Mouse (Mus musculus): ENCODE results near the gene Zfp189. TPM values are rescaled to one million over a fixed set of nuclear protein-coding genes. Genes with fewer than 3 reads are reported as not detected.

Zfp189 gene
- polyA plus RNA-seq, 1 experiment from 2014 or later = 2.1 TPM

DNA sequence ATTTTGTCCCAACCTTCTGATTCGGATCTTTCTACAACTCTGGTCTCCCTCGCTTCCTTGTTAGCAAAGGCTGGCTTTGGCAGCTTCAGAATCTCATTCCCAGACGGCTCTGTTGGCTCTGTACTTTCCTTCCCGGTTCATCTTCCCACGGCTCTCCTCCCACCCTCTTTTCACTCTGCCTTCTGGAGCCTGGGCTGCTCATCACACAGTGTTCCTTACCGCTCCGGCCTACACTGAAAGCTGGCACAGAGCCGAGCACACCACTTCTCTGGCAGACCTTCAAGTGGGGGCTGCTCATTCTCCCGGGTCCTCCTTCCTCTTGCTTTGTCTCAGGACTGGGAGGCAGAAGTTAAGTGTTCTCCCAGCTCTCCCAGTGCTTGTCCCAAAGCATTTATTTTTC lies 1.6 kb downstream of the Zfp189 start:
- ATAC-seq (ENCODE audit: low FRiP score, low TSS enrichment) (no peak), DNase-seq (ENCODE audit: low spot score) (no peak)
- Histone ChIP-seq H3K27ac (replicated peaks) (no peak overlapping the region), H3K4me3 (ENCODE audit: low read depth, low read length) (no peak overlapping the region), H3K9me3 (ENCODE audit: control insufficient read depth, low read length) (no peaks in the 10 kb centered on the region), H3K4me2 (replicated peaks; ENCODE audit: low read depth) (no peak overlapping the region), H3K27me3 (ENCODE audit: control insufficient read depth, insufficient read depth, low read length) (no peaks in the 10 kb centered on the region), H3K9ac (ENCODE audit: low read length) (no peak overlapping the region), H3K4me1 (replicated peaks; ENCODE audit: control insufficient read depth, insufficient read depth) (no peaks in the 10 kb centered on the region), H3K36me3 (ENCODE audit: control insufficient read depth, insufficient read depth, low read length) (no peaks in the 10 kb centered on the region)
- 64% methylated on average over 9 of the region's 9 CpGs for WGBS
- TF ChIP-seq EP300 (optimal IDR thresholded peaks at IDR 0.05) (no peak), CTCF (IDR thresholded peaks at IDR 0.05; ENCODE audit: low read depth) (no peak)

- DNase-seq (ENCODE audit: low spot score) (no peak), ATAC-seq (ENCODE audit: low FRiP score, low TSS enrichment) (no peak)
- no peak overlapping the region for H3K4me3 ChIP-seq (ENCODE audit: low read depth, low read length)
- WGBS = 83% methylated on average over 3 of the region's 3 CpGs
- peaks cover 2% of the 10 kb centered on the region; the same call in 1 of the 2 replicates for H3K9me3 ChIP-seq (ENCODE audit: control insufficient read depth, low read length)
- no peaks in the 10 kb centered on the region for H3K27me3 ChIP-seq (ENCODE audit: control insufficient read depth, insufficient read depth, low read length)
- no peaks in the 10 kb centered on the region for H3K4me1 ChIP-seq (replicated peaks; ENCODE audit: control insufficient read depth, insufficient read depth)
- no peak overlapping the region for H3K27ac ChIP-seq (replicated peaks)
- H3K4me2 ChIP-seq (replicated peaks; ENCODE audit: low read depth) = no peak overlapping the region
- TF ChIP-seq EP300 (optimal IDR thresholded peaks at IDR 0.05) = no peak
- no peak overlapping the region for H3K9ac ChIP-seq (ENCODE audit: low read length)
- H3K36me3 ChIP-seq (ENCODE audit: control insufficient read depth, insufficient read depth, low read length) = peaks cover 3% of the 10 kb centered on the region; the same call in 1 of the 2 replicates
Measured at GRCm38 (mm10) chr4:49535036-49535435, 14.1 kb downstream of the Zfp189 start.

GRCm38 (mm10) chr4:49535675-49536294 lies 14.8 kb downstream of the Zfp189 start:
- no peak for DNase-seq (ENCODE audit: low spot score)
- TF ChIP-seq EP300 (optimal IDR thresholded peaks at IDR 0.05) = no peak
- no peak for TF ChIP-seq CTCF (IDR thresholded peaks at IDR 0.05; ENCODE audit: low read depth)
- Histone ChIP-seq H3K9me3 (ENCODE audit: control insufficient read depth, low read length) (no peaks in the 10 kb centered on the region), H3K27ac (replicated peaks) (no peak overlapping the region), H3K27me3 (ENCODE audit: control insufficient read depth, insufficient read depth, low read length) (no peaks in the 10 kb centered on the region), H3K36me3 (ENCODE audit: control insufficient read depth, insufficient read depth, low read length) (no peaks in the 10 kb centered on the region), H3K4me3 (ENCODE audit: low read depth, low read length) (no peak overlapping the region), H3K4me2 (replicated peaks; ENCODE audit: low read depth) (no peak overlapping the region), H3K9ac (ENCODE audit: low read length) (no peak overlapping the region), H3K4me1 (replicated peaks; ENCODE audit: control insufficient read depth, insufficient read depth) (no peaks in the 10 kb centered on the region)
- ATAC-seq (ENCODE audit: low FRiP score, low TSS enrichment) = no peak
- WGBS = 85% methylated on average over 4 of the region's 4 CpGs

DNA sequence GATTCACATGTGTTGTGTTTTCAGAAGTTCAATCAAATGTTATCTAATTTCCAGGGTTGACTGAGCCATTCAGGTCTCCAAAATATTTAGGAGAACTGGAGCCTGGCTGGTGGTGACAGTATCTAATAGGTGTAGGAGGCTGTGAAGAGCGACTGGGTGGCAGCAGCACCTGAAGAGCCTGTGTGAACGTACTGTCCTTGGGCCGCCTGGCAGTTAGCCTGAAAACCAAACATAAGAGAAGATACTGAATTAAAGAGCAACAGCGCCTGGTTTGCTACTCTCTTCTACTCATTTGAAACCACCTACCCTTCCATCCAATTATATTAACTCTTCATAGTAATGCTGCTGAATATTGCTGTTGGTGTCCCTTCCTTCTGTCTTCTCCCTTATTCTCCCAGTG lies 15.7 kb downstream of the Zfp189 start:
- TF ChIP-seq CTCF (IDR thresholded peaks at IDR 0.05; ENCODE audit: low read depth) (no peak), EP300 (optimal IDR thresholded peaks at IDR 0.05) (no peak)
- DNase-seq (ENCODE audit: low spot score) = no peak
- no peak for ATAC-seq (ENCODE audit: low FRiP score, low TSS enrichment)

GRCm38 (mm10) chr4:49539665-49540064 lies 18.7 kb downstream of the Zfp189 start:
- Histone ChIP-seq H3K9ac (ENCODE audit: low read length) (no peak overlapping the region), H3K4me1 (replicated peaks; ENCODE audit: control insufficient read depth, insufficient read depth) (no peaks in the 10 kb centered on the region), H3K4me2 (replicated peaks; ENCODE audit: low read depth) (no peak overlapping the region), H3K27me3 (ENCODE audit: control insufficient read depth, insufficient read depth, low read length) (no peaks in the 10 kb centered on the region), H3K9me3 (ENCODE audit: control insufficient read depth, low read length) (no peaks in the 10 kb centered on the region), H3K27ac (replicated peaks) (no peak overlapping the region), H3K36me3 (ENCODE audit: control insufficient read depth, insufficient read depth, low read length) (no peaks in the 10 kb centered on the region), H3K4me3 (ENCODE audit: low read depth, low read length) (no peak overlapping the region)
- no peak for TF ChIP-seq EP300 (optimal IDR thresholded peaks at IDR 0.05)
- TF ChIP-seq CTCF (IDR thresholded peaks at IDR 0.05; ENCODE audit: low read depth) = no peak
- no peak for DNase-seq (ENCODE audit: low spot score)
- 48% methylated on average over 6 of the region's 6 CpGs for WGBS
- no peak for ATAC-seq (ENCODE audit: low FRiP score, low TSS enrichment)

More for the DNA sequence above, 15.7 kb downstream of the Zfp189 start:
- no peaks in the 10 kb centered on the region for H3K36me3 ChIP-seq (ENCODE audit: control insufficient read depth, insufficient read depth, low read length)
- H3K27me3 ChIP-seq (ENCODE audit: control insufficient read depth, insufficient read depth, low read length) = no peaks in the 10 kb centered on the region
- no peaks in the 10 kb centered on the region for H3K9me3 ChIP-seq (ENCODE audit: control insufficient read depth, low read length)
- WGBS = 73% methylated on average over 4 of the region's 4 CpGs
- no peak overlapping the region for H3K4me3 ChIP-seq (ENCODE audit: low read depth, low read length)
- H3K9ac ChIP-seq (ENCODE audit: low read length) = no peak overlapping the region
- H3K4me2 ChIP-seq (replicated peaks; ENCODE audit: low read depth) = no peak overlapping the region
- no peak overlapping the region for H3K27ac ChIP-seq (replicated peaks)
- H3K4me1 ChIP-seq (replicated peaks; ENCODE audit: control insufficient read depth, insufficient read depth) = no peaks in the 10 kb centered on the region

DNA sequence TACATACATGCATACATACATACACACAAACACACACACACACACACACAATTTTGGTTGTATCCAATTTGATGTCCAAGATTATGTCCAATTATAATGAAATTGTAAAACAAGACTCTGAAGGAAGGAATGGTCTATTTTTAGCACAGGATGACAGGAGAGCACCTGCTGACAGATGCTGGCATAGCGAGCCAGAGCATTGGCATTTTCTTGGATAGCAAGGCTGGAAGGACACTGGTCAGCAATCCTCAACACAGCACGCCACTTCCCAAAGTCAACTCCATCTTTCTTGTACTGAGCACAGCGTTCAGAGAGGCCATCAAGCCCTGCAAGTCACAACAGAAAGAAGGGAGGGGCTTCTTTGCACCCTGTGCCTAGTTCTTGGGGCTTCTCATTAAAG lies 20.0 kb downstream of the Zfp189 start:
- Histone ChIP-seq H3K27ac (replicated peaks) (no peak overlapping the region), H3K9ac (ENCODE audit: low read length) (no peak overlapping the region), H3K4me3 (ENCODE audit: low read depth, low read length) (no peak overlapping the region), H3K4me2 (replicated peaks; ENCODE audit: low read depth) (no peak overlapping the region), H3K36me3 (ENCODE audit: control insufficient read depth, insufficient read depth, low read length) (no peaks in the 10 kb centered on the region), H3K27me3 (ENCODE audit: control insufficient read depth, insufficient read depth, low read length) (no peaks in the 10 kb centered on the region), H3K4me1 (replicated peaks; ENCODE audit: control insufficient read depth, insufficient read depth) (no peaks in the 10 kb centered on the region), H3K9me3 (ENCODE audit: control insufficient read depth, low read length) (no peaks in the 10 kb centered on the region)
- 72% methylated on average over 3 of the region's 3 CpGs for WGBS
- TF ChIP-seq EP300 (optimal IDR thresholded peaks at IDR 0.05) = no peak
- TF ChIP-seq CTCF (IDR thresholded peaks at IDR 0.05; ENCODE audit: low read depth) = no peak
- DNase-seq (ENCODE audit: low spot score) (no peak), ATAC-seq (ENCODE audit: low FRiP score, low TSS enrichment) (no peak)
